In the genomic region with DNA sequence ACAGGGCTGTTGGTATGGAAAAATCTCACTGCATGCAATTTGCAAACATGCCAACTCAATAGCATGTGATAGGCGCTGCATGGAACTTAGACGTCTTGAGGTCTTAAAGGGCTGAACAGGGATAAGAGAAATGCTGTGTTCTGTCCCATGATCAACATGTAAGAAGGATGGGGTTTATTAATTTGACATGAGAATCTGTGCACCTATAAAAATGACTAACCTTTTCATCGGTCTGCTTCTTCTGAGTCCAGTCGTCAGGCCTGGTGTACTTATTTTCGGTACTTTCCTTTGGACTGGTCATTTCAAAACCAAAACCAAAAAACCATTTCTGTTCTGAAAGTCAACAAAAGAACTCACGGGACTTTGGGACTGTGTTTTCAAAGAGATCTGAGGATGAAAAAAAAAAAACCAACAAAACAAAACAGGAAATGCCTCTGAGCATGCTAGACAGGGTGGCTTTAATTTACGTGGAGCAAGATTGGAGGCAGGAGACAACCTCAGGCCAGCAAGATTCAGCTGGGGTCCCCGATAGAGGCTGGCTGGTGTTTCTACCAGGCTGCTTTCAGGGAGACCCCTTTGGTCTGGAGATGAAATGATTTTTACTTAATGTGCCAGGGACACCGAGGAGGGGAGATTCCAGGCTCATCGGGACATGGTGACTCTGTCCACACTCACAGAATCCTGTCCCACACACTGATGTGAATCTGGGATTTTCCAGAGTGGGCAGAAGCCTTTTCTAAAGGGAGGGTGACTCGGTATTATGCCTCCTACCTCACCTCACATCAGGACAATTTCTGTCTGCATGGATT, we compare ENCODE assay signal across 11 mouse cellular contexts. TPM values are rescaled to one million over a fixed set of nuclear protein-coding genes. Genes with fewer than 3 reads are reported as not detected.
DNase-seq lines count a peak whose midpoint lies in the region; ATAC-seq and TF ChIP-seq lines count a peak whose summit lies in the region.
"Had no signal": no experiment of that assay in that cellular context is flagged by ENCODE, and none has a peak within 500 bp of the region (broad histone marks: within the 10 kb centered on the region; RNA-seq: fewer than 3 reads in every experiment).

No protein-coding gene starts in this region.

- 0 out of 2 replicates have a peak, but pooled peaks have one; percentile 7 for ATAC-seq in hindbrain, embryonic 11.5 days (ENCODE audit: low FRiP score)
- ATAC-seq in midbrain, embryonic 11.5 days (ENCODE audit: low FRiP score) = 0 out of 2 replicates have a peak, but pooled peaks have one; percentile 8

- peaks cover 22% of the 10 kb centered on the region for H3K27me3 ChIP-seq in hindbrain, embryonic 11.5 days (ENCODE audit: control insufficient read depth, insufficient read depth, low read length)
- no peaks in the 10 kb centered on the region for H3K27me3 ChIP-seq in midbrain, embryonic 11.5 days (ENCODE audit: control insufficient read depth, insufficient read depth, low read length)

- 38% methylated on average over 11 of the region's 11 CpGs for WGBS in hindbrain, embryonic 11.5 days
- WGBS in midbrain, embryonic 11.5 days = 15% methylated on average over 11 of the region's 11 CpGs

- no peaks in the 10 kb centered on the region for H3K9me3 ChIP-seq in ES-E14 (ENCODE audit: control insufficient read depth, insufficient read depth, low read depth, low read length)
- no peaks in the 10 kb centered on the region for H3K9me3 ChIP-seq in hindbrain, embryonic 11.5 days (ENCODE audit: control insufficient read depth, low read length)
- H3K9me3 ChIP-seq in midbrain, embryonic 11.5 days (ENCODE audit: control insufficient read depth, low read length) = no peaks in the 10 kb centered on the region

- peak overlapping the region; percentile 66; the same call in 1 of the 2 replicates for H3K27ac ChIP-seq in ES-E14 (ENCODE audit: insufficient read depth, low read depth, low read length, poor library complexity, severe bottlenecking)
- H3K27ac ChIP-seq in hindbrain, embryonic 11.5 days (ENCODE audit: low read depth, low read length) = no peak overlapping the region
- peak overlapping the region; percentile 88 for H3K27ac ChIP-seq in midbrain, embryonic 11.5 days (ENCODE audit: low read depth, low read length)
- H3K27ac ChIP-seq: kidney, postnatal 0 days had no signal

- H3K4me3 ChIP-seq in ES-E14 (ENCODE audit: insufficient read depth in 1 of 2, low read depth in 1 of 2, low read length in 2 of 2, poor library complexity in 1 of 2, severe bottlenecking in 1 of 2) = peak overlapping the region; percentile 6 to 29; a peak in 1 of 4 replicates
- H3K4me3 ChIP-seq in hindbrain, embryonic 11.5 days (ENCODE audit: low read depth, low read length) = no peak overlapping the region
- H3K4me3 ChIP-seq in midbrain, embryonic 11.5 days (ENCODE audit: low read depth, low read length) = peak overlapping the region; percentile 33; the same call in 1 of the 2 replicates
- H3K4me3 ChIP-seq: erythroblast, embryonic 14.5 days had no signal

- H3K9ac ChIP-seq in ES-E14 (ENCODE audit: insufficient read depth, low read depth, low read length, poor library complexity, severe bottlenecking) = 0 out of 2 replicates have a peak overlapping the region, but pooled peaks have one; percentile 11
- H3K9ac ChIP-seq in hindbrain, embryonic 11.5 days (ENCODE audit: low read depth, low read length) = no peak overlapping the region
- H3K9ac ChIP-seq in midbrain, embryonic 11.5 days (ENCODE audit: low read length) = peak overlapping the region; percentile 57

- DNase-seq in cerebellum, adult 11-12 months = peak; percentile 18
- no peak for DNase-seq in cerebellum, adult 9-11 months
- DNase-seq in ES-E14 (ENCODE audit: low read depth, low spot score) = no peak
- peak; percentile 38 for DNase-seq in hindbrain, embryonic 11.5 days (ENCODE audit: low spot score)
- DNase-seq in midbrain, embryonic 11.5 days (ENCODE audit: low spot score, missing footprints) = peak; percentile 92
- DNase-seq in left cerebral cortex, postnatal 10 days (ENCODE audit: extremely low spot score in 1 of 2, low spot score in 2 of 2) = no peak
- no peak for DNase-seq in right cerebral cortex, postnatal 4 days
- no peak for DNase-seq in kidney, postnatal 14 days

- intact Hi-C loops in left cerebral cortex, postnatal 10 days (cut with DNase I) = no loop called here

- peaks cover 8 to 11% of the 10 kb centered on the region in 2 experiments for H3K4me1 ChIP-seq in ES-E14 (ENCODE audit: control insufficient read depth in 2 of 2, insufficient read depth in 2 of 2, low read length in 2 of 2, poor library complexity in 1 of 2)
- H3K4me1 ChIP-seq in hindbrain, embryonic 11.5 days (replicated peaks; ENCODE audit: control insufficient read depth, insufficient read depth, low read length) = no peaks in the 10 kb centered on the region; the same call in 1 of the 2 replicates
- H3K4me1 ChIP-seq in midbrain, embryonic 11.5 days (ENCODE audit: control insufficient read depth, insufficient read depth, low read length) = peaks cover 26% of the 10 kb centered on the region

- H3K4me2 ChIP-seq in hindbrain, embryonic 11.5 days (replicated peaks; ENCODE audit: low read depth, low read length) = peak overlapping the region; percentile 36
- peak overlapping the region; percentile 56 for H3K4me2 ChIP-seq in midbrain, embryonic 11.5 days

- no peaks in the 10 kb centered on the region for H3K36me3 ChIP-seq in ES-E14 (ENCODE audit: control insufficient read depth, insufficient read depth, low read length, poor library complexity, severe bottlenecking)
- H3K36me3 ChIP-seq in hindbrain, embryonic 11.5 days (ENCODE audit: control insufficient read depth, insufficient read depth, low read length) = no peaks in the 10 kb centered on the region
- no peaks in the 10 kb centered on the region for H3K36me3 ChIP-seq in midbrain, embryonic 11.5 days (ENCODE audit: control insufficient read depth, insufficient read depth, low read length)

- in situ Hi-C loops in ES-E14 (cut with MboI; ENCODE audit: low sequenced_read_pairs in 2 of 2, unreplicated experiment in 2 of 2) = no loop called here

TF ChIP-seq in ES-E14, 5 proteins besides CTCF, POLR2A, EP300 and RAD21:
- TF ChIP-seq ZNF384 (IDR thresholded peaks at IDR 0.05; ENCODE audit: low read depth, low read length) (no peak), MAFK (IDR thresholded peaks at IDR 0.05; ENCODE audit: insufficient read depth, low read depth, low read length) (no peak), ZC3H11A (IDR thresholded peaks at IDR 0.05; ENCODE audit: borderline replicate concordance, low read depth, low read length) (no peak), HCFC1 (IDR thresholded peaks at IDR 0.05; ENCODE audit: borderline replicate concordance, insufficient read depth, low read length) (no peak), CHD2 (IDR thresholded peaks at IDR 0.05; ENCODE audit: low read depth, low read length) (no peak)
TF ChIP-seq in ES-E14: peak in this region for 0.

RNA-seq across cellular contexts. Expression of a gene that starts 36.6 kb away (rescaled TPM):
- total RNA-seq in ES-E14 (2012; rRNA removed) = 12.3 and 16.3 TPM in 2 replicates
- polyA plus RNA-seq in hindbrain, embryonic 11.5 days (2014; fragmentation: Nextera tagmentation; extraction: Ambion mirVana) = 13.9 TPM in 2 replicates
- polyA plus RNA-seq in midbrain, embryonic 11.5 days (2014; fragmentation: Nextera tagmentation; extraction: Ambion mirVana) = 229 and 230 TPM in 2 replicates
- under 1 TPM in 1 of 2 experiments, not detected in 1; 0.49 TPM for total RNA-seq in left cerebral cortex, postnatal 10 days (2021)
- total RNA-seq: megakaryocyte, adult 5-6 weeks had no signal
- polyA plus RNA-seq: erythroblast, embryonic 14.5 days; kidney, postnatal 0 days had no signal

Comparison
In these comparisons a context has a peak if more than half of its experiments do, and no peak if none do; other contexts are left out.
1. DNase-seq: peak in cerebellum, adult 11-12 months (single experiment), hindbrain, embryonic 11.5 days (single experiment) and midbrain, embryonic 11.5 days (single experiment); none in cerebellum, adult 9-11 months (single experiment), ES-E14 (single experiment), left cerebral cortex, postnatal 10 days (0 of 2), right cerebral cortex, postnatal 4 days (single experiment) and kidney, postnatal 14 days (single experiment).